Mouse (Mus musculus): ENCODE data around the gene Bend6. TPM values are rescaled to one million over a fixed set of nuclear protein-coding genes. Genes with fewer than 3 reads are reported as not detected.

Bend6 gene
- total RNA-seq, 1 experiment from 2014 or later: 0.35 TPM

DNA sequence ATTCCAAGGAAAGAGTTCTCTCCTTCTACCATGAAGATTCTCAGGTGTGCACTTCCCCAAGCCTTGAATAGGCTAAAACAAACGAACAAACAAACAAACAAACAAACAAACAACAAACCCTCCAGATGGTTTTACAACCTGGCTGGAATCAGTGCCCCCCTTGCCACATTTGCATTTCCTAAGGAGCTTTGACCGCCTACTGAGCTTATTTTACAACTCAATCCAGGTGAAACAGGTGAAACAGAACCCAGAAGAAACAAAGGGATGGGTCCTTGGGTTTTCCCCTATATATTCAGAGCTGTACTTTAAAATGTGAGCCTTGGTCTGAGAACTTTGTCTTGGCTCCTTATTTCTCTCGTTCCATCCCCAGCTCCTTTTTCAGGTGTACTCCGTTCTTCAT is 77.0 kb downstream of the Bend6 start:
- no peak for ATAC-seq (ENCODE audit: extremely low read depth, insufficient number of reproducible peaks, low FRiP score, poor library complexity, severe bottlenecking)

- ATAC-seq (ENCODE audit: extremely low read depth, insufficient number of reproducible peaks, low FRiP score, poor library complexity, severe bottlenecking): no peak
Measured at GRCm38 (mm10) chr1:33817931-33818330, 89.7 kb downstream of the Bend6 start.

- ATAC-seq (ENCODE audit: extremely low read depth, insufficient number of reproducible peaks, low FRiP score, poor library complexity, severe bottlenecking): peak; percentile 91
Measured at GRCm38 (mm10) chr1:33813868-33814794, 93.5 kb downstream of the Bend6 start, which contains the start of gene Zfp451. Gene Zfp451, minus strand, starts transcription at chr1:33814595.

- ATAC-seq (ENCODE audit: extremely low read depth, insufficient number of reproducible peaks, low FRiP score, poor library complexity, severe bottlenecking): no peak
Measured at GRCm38 (mm10) chr1:33813495-33813867, 94.1 kb downstream of the Bend6 start.

- ATAC-seq (ENCODE audit: extremely low read depth, insufficient number of reproducible peaks, low FRiP score, poor library complexity, severe bottlenecking): no peak
Measured at GRCm38 (mm10) chr1:33803323-33803722, 104.3 kb downstream of the Bend6 start.

Other genes starting within 250 kb of the Bend6 start
- 11.5 and 12.1 TPM in 2 replicates for gene Prim2, start 238.0 kb downstream of the Bend6 start, total RNA-seq (2017)
- gene Rab23, start 187.9 kb downstream of the Bend6 start, total RNA-seq (2017): 5.8 and 12.8 TPM in 2 replicates
- gene Bag2, start 150.0 kb downstream of the Bend6 start, total RNA-seq (2017): 2.1 TPM in 1 of 2 replicates, not detected in the other
- gene Zfp451, start 93.2 kb downstream of the Bend6 start, total RNA-seq (2017): 23.2 and 25.3 TPM in 2 replicates
- 1.1 and 1.5 TPM in 2 replicates for gene Dst, start 409 bp upstream of the Bend6 start, total RNA-seq (2017)